Mouse (Mus musculus) embryonic facial prominence, embryonic 10.5 days (tissue): Measurements from ENCODE around the gene Samd1. TPM values are rescaled to one million over a fixed set of nuclear protein-coding genes. Genes with fewer than 3 reads are reported as not detected.
"Not testable (repeated sequence)": the region's sequence is repeated elsewhere in the genome, so short reads cannot be mapped to it uniquely, and the experiment has no call there.

Source experiments
- DNase-seq: peaks from one replicate; pipeline ENCODE4 v3.0.0-alpha.2; 2017; ENCODE audit warnings: low spot score
- H3K27ac ChIP-seq: fragments of 300-500 bp; sonication (generic); replicated peaks from 2 replicates; pipeline ENCODE4 v1.5.1; 2016; ENCODE audit warnings: mild to moderate bottlenecking
- H3K27me3 ChIP-seq: fragments of 300-500 bp; sonication (generic); replicated peaks from 2 replicates; pipeline ENCODE4 v1.6.1; 2016; ENCODE audit warnings: low read depth, mild to moderate bottlenecking; ENCODE audit not compliant: poor library complexity, severe bottlenecking
- H3K36me3 ChIP-seq: fragments of 300-500 bp; sonication (generic); replicated peaks from 2 replicates; pipeline ENCODE4 v1.6.1; 2016; ENCODE audit warnings: mild to moderate bottlenecking, moderate library complexity
- H3K4me1 ChIP-seq: fragments of 300-500 bp; sonication (generic); 2 replicates; pipeline ENCODE4 v1.6.1; 2016
- H3K4me3 ChIP-seq: fragments of 300-500 bp; sonication (generic); 2 replicates; pipeline ENCODE4 v1.5.1; 2016; ENCODE audit warnings: mild to moderate bottlenecking, moderate library complexity
- H3K9me3 ChIP-seq: fragments of 300-500 bp; sonication (generic); 2 replicates; pipeline ENCODE4 v1.6.1; 2016; ENCODE audit warnings: mild to moderate bottlenecking
- WGBS: fragments of 180-500 bp; shearing (Covaris S2); methylation state at CpG from one replicate; pipeline ENCODE4 v1.1.7; 2016; 5-methylcytosine and 5-hydroxymethylcytosine counted together
- polyA plus RNA-seq: library from polyadenylated mRNA; unstranded; fragments of >200 nt; fragmentation: Nextera tagmentation; extraction: Ambion mirVana; gene quantifications from 2 replicates; pipeline ENCODE4 v1.2.1, GENCODE M21; 2016

Gene Samd1
- polyA plus RNA-seq, 1 experiment from 2014 or later, result 12.2 TPM

- Histone ChIP-seq H3K27me3 (no peaks in the 10 kb centered on the region), H3K36me3 (peaks cover 37% of the 10 kb centered on the region), H3K9me3 (no peaks in the 10 kb centered on the region), H3K27ac (peak overlapping the region; percentile 19; the same call in 1 of the 2 replicates), H3K4me1 (peaks cover 52% of the 10 kb centered on the region), H3K4me3 (peak overlapping the region; percentile 87; the same call in 1 of the 2 replicates)
- 85% methylated on average over 4 of the region's 4 CpGs for WGBS
- no peak for DNase-seq
These were observed 23.0 kb upstream of the Samd1 start for GRCm38 (mm10) chr8:83974521-83974920.

- peaks cover 52% of the 10 kb centered on the region for H3K4me1 ChIP-seq
- no peak overlapping the region for H3K4me3 ChIP-seq
- no peak for DNase-seq
- 83% methylated on average over 4 of the region's 4 CpGs for WGBS
- H3K9me3 ChIP-seq, result no peaks in the 10 kb centered on the region
- no peak overlapping the region for H3K27ac ChIP-seq
- H3K36me3 ChIP-seq, result peaks cover 41% of the 10 kb centered on the region
- H3K27me3 ChIP-seq, result no peaks in the 10 kb centered on the region
These were observed 21.3 kb upstream of the Samd1 start for GRCm38 (mm10) chr8:83976101-83976630.

GRCm38 (mm10) chr8:83976779-83977350 is 20.6 kb upstream of the Samd1 start:
- WGBS, result 90% methylated on average over 5 of the region's 5 CpGs

GRCm38 (mm10) chr8:83977646-83978045 is 19.8 kb upstream of the Samd1 start:
- H3K27me3 ChIP-seq, result no peaks in the 10 kb centered on the region
- peaks cover 56% of the 10 kb centered on the region for H3K36me3 ChIP-seq
- H3K4me1 ChIP-seq, result peaks cover 38% of the 10 kb centered on the region
- no peaks in the 10 kb centered on the region for H3K9me3 ChIP-seq
- 55% methylated on average over 6 of the region's 6 CpGs for WGBS
- peak overlapping the region; percentile 41; the same call in 1 of the 2 replicates for H3K27ac ChIP-seq
- H3K4me3 ChIP-seq, result peak overlapping the region; percentile 28; the same call in 1 of the 2 replicates
- DNase-seq, result no peak

More at GRCm38 (mm10) chr8:83976779-83977350, 20.6 kb upstream of the Samd1 start:
- Histone ChIP-seq H3K4me1 (peaks cover 46% of the 10 kb centered on the region), H3K27me3 (no peaks in the 10 kb centered on the region), H3K27ac (peak overlapping the region; percentile 41; the same call in 1 of the 2 replicates), H3K4me3 (0 out of 2 replicates have a peak overlapping the region, but pooled peaks have one; percentile 1), H3K36me3 (peaks cover 48% of the 10 kb centered on the region), H3K9me3 (no peaks in the 10 kb centered on the region)
- no peak for DNase-seq

GRCm38 (mm10) chr8:83978200-83978599 is 19.3 kb upstream of the Samd1 start:
- 80% methylated on average over 9 of the region's 9 CpGs for WGBS
- peaks cover 62% of the 10 kb centered on the region for H3K36me3 ChIP-seq
- H3K4me3 ChIP-seq, result peak overlapping the region; percentile 28; the same call in 1 of the 2 replicates

GRCm38 (mm10) chr8:83980250-83980649 is 17.2 kb upstream of the Samd1 start:
- Histone ChIP-seq H3K4me1 (peaks cover 21% of the 10 kb centered on the region), H3K9me3 (no peaks in the 10 kb centered on the region), H3K27me3 (no peaks in the 10 kb centered on the region), H3K4me3 (no peak overlapping the region), H3K27ac (no peak overlapping the region), H3K36me3 (peaks cover 78% of the 10 kb centered on the region)
- WGBS, result 90% methylated on average over 1 of the region's 1 CpGs
- no peak for DNase-seq

More at GRCm38 (mm10) chr8:83978200-83978599, 19.3 kb upstream of the Samd1 start:
- Histone ChIP-seq H3K4me1 (peaks cover 38% of the 10 kb centered on the region), H3K27me3 (no peaks in the 10 kb centered on the region), H3K9me3 (no peaks in the 10 kb centered on the region), H3K27ac (peak overlapping the region; percentile 32; the same call in 1 of the 2 replicates)
- DNase-seq, result no peak

- Histone ChIP-seq H3K36me3 (peaks cover 83% of the 10 kb centered on the region), H3K4me1 (peaks cover 21% of the 10 kb centered on the region)
These were observed 16.6 kb upstream of the Samd1 start for GRCm38 (mm10) chr8:83980845-83981244.

GRCm38 (mm10) chr8:83981533-83981932 is 15.9 kb upstream of the Samd1 start:
- H3K36me3 ChIP-seq, result peaks cover 90% of the 10 kb centered on the region
- no peak overlapping the region for H3K4me3 ChIP-seq
- no peaks in the 10 kb centered on the region for H3K27me3 ChIP-seq
- no peaks in the 10 kb centered on the region for H3K9me3 ChIP-seq
- no peak overlapping the region for H3K27ac ChIP-seq
- no peak for DNase-seq
- H3K4me1 ChIP-seq, result peaks cover 19% of the 10 kb centered on the region
- WGBS, result 94% methylated on average over 7 of the region's 7 CpGs

More at GRCm38 (mm10) chr8:83980845-83981244, 16.6 kb upstream of the Samd1 start:
- WGBS, result 82% methylated on average over 8 of the region's 8 CpGs
- Histone ChIP-seq H3K27ac (no peak overlapping the region), H3K4me3 (no peak overlapping the region), H3K9me3 (no peaks in the 10 kb centered on the region), H3K27me3 (no peaks in the 10 kb centered on the region)
- no peak for DNase-seq

GRCm38 (mm10) chr8:83982449-83982848 is 15.0 kb upstream of the Samd1 start:
- Histone ChIP-seq H3K36me3 (peaks cover 98% of the 10 kb centered on the region), H3K9me3 (no peaks in the 10 kb centered on the region), H3K4me3 (no peak overlapping the region), H3K27me3 (no peaks in the 10 kb centered on the region), H3K27ac (no peak overlapping the region), H3K4me1 (peaks cover 10% of the 10 kb centered on the region)
- DNase-seq, result no peak
- WGBS, result 82% methylated on average over 4 of the region's 4 CpGs

GRCm38 (mm10) chr8:83983222-83983621 is 14.2 kb upstream of the Samd1 start:
- peaks cover 99% of the 10 kb centered on the region for H3K36me3 ChIP-seq
- not testable (repeated sequence) for DNase-seq
- 93% methylated on average over 2 of the region's 2 CpGs for WGBS

GRCm38 (mm10) chr8:83989243-83989642 is 8.2 kb upstream of the Samd1 start:
- H3K9me3 ChIP-seq, result no peaks in the 10 kb centered on the region
- H3K27ac ChIP-seq, result no peak overlapping the region
- H3K36me3 ChIP-seq, result peaks cover 97% of the 10 kb centered on the region
- no peaks in the 10 kb centered on the region for H3K27me3 ChIP-seq
- no peak for DNase-seq
- no peaks in the 10 kb centered on the region for H3K4me1 ChIP-seq
- no peak overlapping the region for H3K4me3 ChIP-seq
- 87% methylated on average over 7 of the region's 7 CpGs for WGBS

More at GRCm38 (mm10) chr8:83983222-83983621, 14.2 kb upstream of the Samd1 start:
- not testable (repeated sequence) for H3K4me1 ChIP-seq, H3K9me3 ChIP-seq, H3K4me3 ChIP-seq, H3K27ac ChIP-seq, H3K27me3 ChIP-seq

- Histone ChIP-seq H3K27ac (no peak overlapping the region), H3K4me1 (no peaks in the 10 kb centered on the region), H3K27me3 (no peaks in the 10 kb centered on the region; the same call in none of the 2 replicates), H3K4me3 (no peak overlapping the region), H3K36me3 (peaks cover 97% of the 10 kb centered on the region), H3K9me3 (no peaks in the 10 kb centered on the region)
- 93% methylated on average over 14 of the region's 14 CpGs for WGBS
- no peak for DNase-seq
These were observed 7.3 kb upstream of the Samd1 start for GRCm38 (mm10) chr8:83990170-83990569.

- no peak for DNase-seq
- 81% methylated on average over 2 of the region's 2 CpGs for WGBS
- H3K4me3 ChIP-seq, result no peak overlapping the region
- H3K27ac ChIP-seq, result no peak overlapping the region
- H3K36me3 ChIP-seq, result peaks cover 76% of the 10 kb centered on the region
- H3K27me3 ChIP-seq, result no peaks in the 10 kb centered on the region; the same call in none of the 2 replicates
- peaks cover 12% of the 10 kb centered on the region for H3K4me1 ChIP-seq
- H3K9me3 ChIP-seq, result no peaks in the 10 kb centered on the region
These were observed 5.0 kb upstream of the Samd1 start for GRCm38 (mm10) chr8:83992488-83992887.
